In the genomic region with DNA sequence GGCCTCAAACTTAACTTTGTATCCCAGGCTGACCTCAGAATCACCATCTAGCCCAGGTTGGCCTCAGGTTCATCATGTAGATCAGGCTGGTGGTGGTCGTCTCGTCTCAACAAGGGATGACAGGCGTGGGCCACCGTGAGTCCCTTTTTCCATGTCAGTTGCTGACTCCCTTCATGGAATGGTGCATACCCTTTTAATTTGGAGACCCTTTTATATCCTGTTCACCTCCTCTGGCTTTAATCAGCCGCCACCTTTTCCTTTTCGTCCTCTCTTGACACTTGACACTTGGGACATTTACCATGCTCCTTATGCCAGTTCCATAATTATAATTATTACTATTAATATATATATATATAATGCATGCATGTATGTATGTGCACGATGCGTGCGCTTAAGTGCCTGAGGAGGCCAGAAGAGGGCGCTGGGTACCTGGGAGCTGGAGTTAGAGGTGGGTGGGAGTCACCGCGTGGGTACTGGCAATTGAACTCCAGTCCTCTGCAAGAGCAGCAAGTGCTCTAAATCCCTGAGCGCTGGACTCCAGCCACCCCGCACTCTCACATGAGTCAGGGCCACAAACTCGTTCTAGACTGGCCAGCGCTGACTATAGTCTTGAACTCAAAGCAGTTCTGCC, we compare ENCODE assay signal across 8 mouse cellular contexts. TPM values are rescaled to one million over a fixed set of nuclear protein-coding genes. Genes with fewer than 3 reads are reported as not detected.
A peak's percentile ranks its signal among the peaks of the same experiment; 100 is the strongest.
DNase-seq lines count a peak whose midpoint lies in the region; ATAC-seq lines count a peak whose summit lies in the region.

No protein-coding gene starts in this region.

- no peak for ATAC-seq in kidney, embryonic 15.5 days (replicated peaks; ENCODE audit: low FRiP score)
- ATAC-seq in forebrain, embryonic 14.5 days, result no peak
- ATAC-seq in liver, embryonic 16.5 days (ENCODE audit: low read depth), result no peak
- no peak for ATAC-seq in activated CD4-positive, CD25-positive, alpha-beta regulatory T cell, adult 4 months

- H3K36me3 ChIP-seq in kidney, embryonic 15.5 days, result peaks cover 3% of the 10 kb centered on the region; the same call in 1 of the 2 replicates
- H3K36me3 ChIP-seq in forebrain, embryonic 14.5 days (ENCODE audit: control insufficient read depth, insufficient read depth, low read length), result no peaks in the 10 kb centered on the region
- no peaks in the 10 kb centered on the region for H3K36me3 ChIP-seq in liver, embryonic 16.5 days (ENCODE audit: control insufficient read depth, insufficient read depth)

- no peak overlapping the region for H3K27ac ChIP-seq in kidney, embryonic 15.5 days
- no peak overlapping the region for H3K27ac ChIP-seq in forebrain, embryonic 14.5 days (ENCODE audit: low read depth, low read length)
- no peak overlapping the region for H3K27ac ChIP-seq in liver, embryonic 16.5 days (ENCODE audit: low read length)

- peak overlapping the region; percentile 93 for H3K4me2 ChIP-seq in kidney, embryonic 15.5 days
- H3K4me2 ChIP-seq in forebrain, embryonic 14.5 days (ENCODE audit: low read length), result peak overlapping the region; percentile 73
- H3K4me2 ChIP-seq in liver, embryonic 16.5 days (ENCODE audit: low read depth, low read length), result peak overlapping the region; percentile 99

- WGBS in kidney, embryonic 15.5 days, result 78% methylated on average over 16 of the region's 16 CpGs
- WGBS in forebrain, embryonic 14.5 days, result 77% methylated on average over 16 of the region's 16 CpGs
- WGBS in liver, embryonic 16.5 days (ENCODE audit: insufficient replicate concordance), result 80% methylated on average over 16 of the region's 16 CpGs

- H3K4me1 ChIP-seq in kidney, embryonic 15.5 days, result peaks cover 21% of the 10 kb centered on the region
- H3K4me1 ChIP-seq in forebrain, embryonic 14.5 days (ENCODE audit: control insufficient read depth, insufficient read depth, low read length), result peaks cover 3% of the 10 kb centered on the region; the same call in 1 of the 2 replicates
- peaks cover 18% of the 10 kb centered on the region for H3K4me1 ChIP-seq in liver, embryonic 16.5 days (ENCODE audit: control insufficient read depth, low read depth, low read length)

- no peaks in the 10 kb centered on the region for H3K9me3 ChIP-seq in kidney, embryonic 15.5 days (replicated peaks)
- H3K9me3 ChIP-seq in forebrain, embryonic 14.5 days (replicated peaks; ENCODE audit: control insufficient read depth, low read length), result no peaks in the 10 kb centered on the region
- H3K9me3 ChIP-seq in liver, embryonic 16.5 days (replicated peaks; ENCODE audit: control insufficient read depth, low read length), result 0 out of 2 replicates have a peak, but pooled peaks cover 3% of the 10 kb centered on the region

- DNase-seq in kidney, postnatal 25 days, result no peak
- peak; percentile 60 for DNase-seq in NIH3T3 (ENCODE audit: low read depth)
- DNase-seq in forebrain, embryonic 14.5 days (ENCODE audit: low spot score), result peak; percentile 2
- no peak for DNase-seq in left cerebral cortex, postnatal 25 days (ENCODE audit: low spot score in 2 of 2)
- DNase-seq in left cerebral cortex, adult 18-20 months (ENCODE audit: low spot score in 2 of 2), result no peak

- H3K27me3 ChIP-seq in kidney, embryonic 15.5 days, result no peaks in the 10 kb centered on the region
- H3K27me3 ChIP-seq in forebrain, embryonic 14.5 days (replicated peaks; ENCODE audit: control insufficient read depth, insufficient read depth, low read length), result no peaks in the 10 kb centered on the region
- peaks cover 3% of the 10 kb centered on the region; the same call in 1 of the 2 replicates for H3K27me3 ChIP-seq in liver, embryonic 16.5 days (ENCODE audit: control insufficient read depth, insufficient read depth, low read depth, low read length)

- peak overlapping the region; percentile 90 for H3K9ac ChIP-seq in kidney, embryonic 15.5 days
- H3K9ac ChIP-seq in forebrain, embryonic 14.5 days (ENCODE audit: low read length), result peak overlapping the region; percentile 89
- H3K9ac ChIP-seq in liver, embryonic 16.5 days (ENCODE audit: low read depth, low read length), result peak overlapping the region; percentile 86

- H3K4me3 ChIP-seq in kidney, embryonic 15.5 days (replicated peaks), result peak overlapping the region; percentile 81
- peak overlapping the region; percentile 77 for H3K4me3 ChIP-seq in forebrain, embryonic 14.5 days (ENCODE audit: low read depth, low read length)
- peak overlapping the region; percentile 78 for H3K4me3 ChIP-seq in liver, embryonic 16.5 days (ENCODE audit: low read depth, low read length)

- intact Hi-C loops in left cerebral cortex, postnatal 25 days (cut with DNase I), result no loop called here

RNA-seq across cellular contexts. Expression of gene Tpst1, which starts 7.0 kb away (rescaled TPM):
- 67.7 and 72.5 TPM in 2 replicates for polyA plus RNA-seq in kidney, embryonic 15.5 days (2015; fragmentation: Nextera tagmentation; extraction: Ambion mirVana)
- 57.1 and 61.4 TPM in 2 replicates for polyA plus RNA-seq in forebrain, embryonic 14.5 days (2014; fragmentation: Nextera tagmentation; extraction: Ambion mirVana)
- 19.6 and 20.9 TPM in 2 replicates for polyA plus RNA-seq in liver, embryonic 16.5 days (2015; fragmentation: Nextera tagmentation; extraction: Ambion mirVana)
- 1 to 10 TPM; 1.4 to 3.1 TPM for polyA plus RNA-seq in activated CD4-positive, CD25-positive, alpha-beta regulatory T cell, adult 4 months (2017; shearing (Covaris generic))
- total RNA-seq in left cerebral cortex, postnatal 25 days (2021), result 10 to 100 TPM; 33.3 to 34.1 TPM
- total RNA-seq in left cerebral cortex, adult 18-20 months (2021), result 10 to 100 TPM; 34.3 to 34.6 TPM

RNA-seq across cellular contexts. Expression of gene Crcp, which starts 51.1 kb away (rescaled TPM):
- polyA plus RNA-seq in kidney, embryonic 15.5 days (2015; fragmentation: Nextera tagmentation; extraction: Ambion mirVana), result 39.0 and 40.6 TPM in 2 replicates
- polyA plus RNA-seq in forebrain, embryonic 14.5 days (2014; fragmentation: Nextera tagmentation; extraction: Ambion mirVana), result 50.7 and 51.2 TPM in 2 replicates
- polyA plus RNA-seq in liver, embryonic 16.5 days (2015; fragmentation: Nextera tagmentation; extraction: Ambion mirVana), result 17.8 and 19.9 TPM in 2 replicates
- 10 to 100 TPM; 43.7 to 70.6 TPM for polyA plus RNA-seq in activated CD4-positive, CD25-positive, alpha-beta regulatory T cell, adult 4 months (2017; shearing (Covaris generic))
- total RNA-seq in left cerebral cortex, postnatal 25 days (2021), result 10 to 100 TPM; 29.7 to 30.7 TPM
- 10 to 100 TPM; 30.4 to 32.7 TPM for total RNA-seq in left cerebral cortex, adult 18-20 months (2021)

RNA-seq across cellular contexts. Expression of gene Asl, which starts 51.1 kb away (rescaled TPM):
- 49.9 and 50.6 TPM in 2 replicates for polyA plus RNA-seq in kidney, embryonic 15.5 days (2015; fragmentation: Nextera tagmentation; extraction: Ambion mirVana)
- polyA plus RNA-seq in forebrain, embryonic 14.5 days (2014; fragmentation: Nextera tagmentation; extraction: Ambion mirVana), result 36.9 and 38.2 TPM in 2 replicates
- 61.8 and 65.8 TPM in 2 replicates for polyA plus RNA-seq in liver, embryonic 16.5 days (2015; fragmentation: Nextera tagmentation; extraction: Ambion mirVana)
- 100 to 1,000 TPM in 1 of 2 experiments, 10 to 100 TPM in 1; 88.6 to 112 TPM for polyA plus RNA-seq in activated CD4-positive, CD25-positive, alpha-beta regulatory T cell, adult 4 months (2017; shearing (Covaris generic))
- 10 to 100 TPM; 18.8 to 19.0 TPM for total RNA-seq in left cerebral cortex, postnatal 25 days (2021)
- 10 to 100 TPM; 16.0 to 31.9 TPM for total RNA-seq in left cerebral cortex, adult 18-20 months (2021)

Comparison
In these comparisons a context has a peak if more than half of its experiments do, and no peak if none do; other contexts are left out.
1. DNase-seq: peak in NIH3T3 (single experiment) and forebrain, embryonic 14.5 days (single experiment); none in kidney, postnatal 25 days (0 of 2), left cerebral cortex, postnatal 25 days (0 of 2) and left cerebral cortex, adult 18-20 months (0 of 2).
2. Peak in every context shown above with its lines, with median percentiles within 50 percentile points of each other: H3K4me2 ChIP-seq, H3K4me3 ChIP-seq and H3K9ac ChIP-seq.